Mouse (Mus musculus): ENCODE measurements at regions not wholly inside any gene's neighbourhood (a gene's known extent, or its start where the extent isn't known, plus 50 kb on each side); places are given as distances from the start of the nearest gene placed in this dataset.

DNA sequence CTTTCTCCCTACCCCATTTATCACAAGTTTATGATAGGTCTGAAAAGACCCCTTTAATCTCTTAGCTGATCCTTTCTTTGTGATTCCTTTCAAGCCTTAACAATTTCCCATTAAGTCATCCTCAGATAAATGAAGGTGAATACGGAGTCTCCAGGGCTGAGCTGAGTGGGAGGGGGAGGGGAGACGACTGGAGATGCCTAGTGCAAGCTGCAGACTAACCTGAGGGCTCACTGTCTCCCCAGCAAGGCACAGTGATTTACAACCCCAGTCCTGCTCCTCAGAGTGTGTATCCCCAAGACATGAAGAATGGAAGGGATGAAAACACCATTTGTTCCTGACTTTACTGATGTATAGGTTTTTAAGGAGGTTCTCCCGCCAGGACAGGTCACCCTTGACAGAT lies 76.7 kb downstream of the Enc1 start:
- TF ChIP-seq POLR2A (IDR thresholded peaks at IDR 0.05; ENCODE audit: low read depth, low read length) (no peak), CTCF (IDR thresholded peaks at IDR 0.05; ENCODE audit: borderline replicate concordance, insufficient read depth, low read length) (no peak)
